Comparison of ENCODE assay signal across 9 mouse cellular contexts in genomic region chr11:78344328-78344889, GRCm38 (mm10). TPM values are rescaled to one million over a fixed set of nuclear protein-coding genes. Genes with fewer than 3 reads are reported as not detected.
DNase-seq lines count a peak whose midpoint lies in the region; ATAC-seq and TF ChIP-seq lines count a peak whose summit lies in the region.
"Had no signal": no experiment of that assay in that cellular context is flagged by ENCODE, and none has a peak within 500 bp of the region (broad histone marks: within the 10 kb centered on the region; RNA-seq: fewer than 3 reads in every experiment).

No protein-coding gene starts in this region.

- peak overlapping the region; percentile 88 for H3K4me3 ChIP-seq in heart, embryonic 11.5 days (ENCODE audit: low read depth, low read length)
- peak overlapping the region; percentile 70 for H3K4me3 ChIP-seq in ES-Bruce4 (ENCODE audit: low read depth, low read length)
- peak overlapping the region; percentile 63 for H3K4me3 ChIP-seq in forebrain, embryonic 16.5 days (replicated peaks; ENCODE audit: low read length)
- peak overlapping the region; percentile 61 for H3K4me3 ChIP-seq in macrophage (ENCODE audit: inconsistent target)

- no peak for TF ChIP-seq CTCF in ES-Bruce4 (IDR thresholded peaks at IDR 0.05; ENCODE audit: low read depth, low read length)

- H3K79me2 ChIP-seq in macrophage (ENCODE audit: inconsistent target) = peaks cover 5% of the 10 kb centered on the region

- peaks cover 7% of the 10 kb centered on the region; the same call in 1 of the 2 replicates for H3K36me3 ChIP-seq in heart, embryonic 11.5 days (ENCODE audit: control insufficient read depth, insufficient read depth, low read length)
- H3K36me3 ChIP-seq in ES-Bruce4 (ENCODE audit: control insufficient read depth, insufficient read depth, low read length, poor library complexity, severe bottlenecking) = peaks cover 4% of the 10 kb centered on the region; the same call in 1 of the 2 replicates
- H3K36me3 ChIP-seq in forebrain, embryonic 16.5 days (ENCODE audit: control insufficient read depth, insufficient read depth) = peaks cover 7% of the 10 kb centered on the region; the same call in 1 of the 2 replicates
- H3K36me3 ChIP-seq in macrophage (ENCODE audit: inconsistent target) = peaks cover 17% of the 10 kb centered on the region; the same call in 1 of the 2 replicates

- intact Hi-C loops in heart, postnatal 14 days (cut with DNase I) = no loop called here

- H3K27ac ChIP-seq in heart, embryonic 11.5 days (ENCODE audit: low read depth, low read length) = peak overlapping the region; percentile 30; the same call in 1 of the 2 replicates
- H3K27ac ChIP-seq in ES-Bruce4 (ENCODE audit: insufficient read depth, low read length) = no peak overlapping the region
- H3K27ac ChIP-seq in forebrain, embryonic 16.5 days (ENCODE audit: low read length) = no peak overlapping the region
- peak overlapping the region; percentile 93 for H3K27ac ChIP-seq in macrophage

- no peak for DNase-seq in heart, postnatal 14 days
- DNase-seq in retina, postnatal 1 day = no peak
- no peak for DNase-seq in embryo, embryonic 9.5 days (ENCODE audit: extremely low spot score)
- DNase-seq in layer of hippocampus, postnatal 25 days (ENCODE audit: extremely low spot score in 1 of 2, low spot score in 1 of 2) = no peak

- no peaks in the 10 kb centered on the region for H3K27me3 ChIP-seq in heart, embryonic 11.5 days (ENCODE audit: control insufficient read depth, insufficient read depth, low read length)
- no peaks in the 10 kb centered on the region for H3K27me3 ChIP-seq in ES-Bruce4 (ENCODE audit: control insufficient read depth, insufficient read depth, low read length, poor library complexity, severe bottlenecking)
- H3K27me3 ChIP-seq in forebrain, embryonic 16.5 days (replicated peaks; ENCODE audit: control insufficient read depth, insufficient read depth, low read length) = no peaks in the 10 kb centered on the region

- H3K4me1 ChIP-seq in heart, embryonic 11.5 days (ENCODE audit: control insufficient read depth, insufficient read depth, low read length) = peaks cover 27% of the 10 kb centered on the region
- H3K4me1 ChIP-seq in ES-Bruce4 (ENCODE audit: control insufficient read depth, insufficient read depth, low read length) = peaks cover 2% of the 10 kb centered on the region
- H3K4me1 ChIP-seq in forebrain, embryonic 16.5 days (replicated peaks; ENCODE audit: control insufficient read depth, insufficient read depth, low read length) = peaks cover 21% of the 10 kb centered on the region

- no peak for TF ChIP-seq POLR2A in ES-Bruce4 (IDR thresholded peaks at IDR 0.05; ENCODE audit: insufficient read depth, low read length)

- no peak for ATAC-seq in heart, embryonic 11.5 days (replicated peaks; ENCODE audit: insufficient number of reproducible peaks, low FRiP score, low TSS enrichment)
- ATAC-seq in forebrain, embryonic 16.5 days = no peak

- H3K4me2 ChIP-seq in heart, embryonic 11.5 days = peak overlapping the region; percentile 83
- H3K4me2 ChIP-seq in forebrain, embryonic 16.5 days (ENCODE audit: low read length) = peak overlapping the region; percentile 62

- H3K9ac ChIP-seq in heart, embryonic 11.5 days (ENCODE audit: low read depth, low read length) = peak overlapping the region; percentile 4; the same call in 1 of the 2 replicates
- H3K9ac ChIP-seq in ES-Bruce4 (ENCODE audit: low read depth, poor library complexity, severe bottlenecking) = peak overlapping the region; percentile 87
- peak overlapping the region; percentile 87 for H3K9ac ChIP-seq in forebrain, embryonic 16.5 days (replicated peaks; ENCODE audit: low read depth, low read length)

- H3K9me3 ChIP-seq in heart, embryonic 11.5 days (replicated peaks; ENCODE audit: control insufficient read depth, low read length) = no peaks in the 10 kb centered on the region
- no peaks in the 10 kb centered on the region for H3K9me3 ChIP-seq in ES-Bruce4 (replicated peaks; ENCODE audit: control insufficient read depth, insufficient read depth, low read length, poor library complexity, severe bottlenecking)
- H3K9me3 ChIP-seq in forebrain, embryonic 16.5 days (ENCODE audit: control insufficient read depth, low read length) = no peaks in the 10 kb centered on the region

- 46% methylated on average over 6 of the region's 6 CpGs for WGBS in heart, embryonic 11.5 days (ENCODE audit: insufficient replicate concordance)
- 69% methylated on average over 6 of the region's 6 CpGs for WGBS in forebrain, embryonic 16.5 days
- 79% methylated on average over 6 of the region's 6 CpGs for WGBS in macrophage (ENCODE audit: missing documents)

- TF ChIP-seq EP300 in ES-Bruce4 (IDR thresholded peaks at IDR 0.05; ENCODE audit: insufficient read depth, low read depth, low read length) = no peak

RNA-seq across cellular contexts. Expression of gene Unc119, which starts 1.1 kb away (rescaled TPM):
- polyA plus RNA-seq in heart, embryonic 11.5 days (2014; fragmentation: Nextera tagmentation; extraction: Ambion mirVana) = 44.9 and 48.1 TPM in 2 replicates
- total RNA-seq in heart, postnatal 14 days (2021) = 1 to 10 TPM; 5.9 to 6.3 TPM
- 25.7 and 28.7 TPM in 2 replicates for polyA plus RNA-seq in ES-Bruce4 (2011; ENCODE audit: insufficient read depth, insufficient read length, low read depth, missing spikeins)
- polyA plus RNA-seq in forebrain, embryonic 16.5 days (2015; fragmentation: Nextera tagmentation; extraction: Ambion mirVana) = 68.6 and 69.1 TPM in 2 replicates
- 10 to 100 TPM in 14 of 26 experiments, 1 to 10 TPM in 12; 1.3 to 27.1 (median 10.6) TPM for total RNA-seq in macrophage (2018; cell fraction: chromatin; rRNA removed)
- total RNA-seq in macrophage (2018; cell fraction: cytosol; rRNA removed) = 10 to 100 TPM; 16.6 to 35.4 (median 28.4) TPM
- total RNA-seq in macrophage (2018; cell fraction: nucleus; rRNA removed) = 10 to 100 TPM in 13 of 26 experiments, 1 to 10 TPM in 13; 6.1 to 44.2 (median 10.0) TPM
- 21.6 to 57.5 TPM (median 31.3 TPM) in 3 replicates for polyA plus RNA-seq in macrophage (2018)
- 10 to 100 TPM; 29.6 to 32.5 TPM for total RNA-seq in layer of hippocampus, postnatal 25 days (2021)

RNA-seq across cellular contexts. Expression of gene Pigs, which starts 16.2 kb away (rescaled TPM):
- 58.7 and 61.8 TPM in 2 replicates for polyA plus RNA-seq in heart, embryonic 11.5 days (2014; fragmentation: Nextera tagmentation; extraction: Ambion mirVana)
- 10 to 100 TPM; 23.5 to 23.9 TPM for total RNA-seq in heart, postnatal 14 days (2021)
- polyA plus RNA-seq in ES-Bruce4 (2011; ENCODE audit: insufficient read depth, insufficient read length, low read depth, missing spikeins) (24.2 and 29.5 TPM in 2 replicates), macrophage (2018) (66.8 to 71.6 TPM (median 67.7 TPM) in 3 replicates)
- 61.1 and 61.4 TPM in 2 replicates for polyA plus RNA-seq in forebrain, embryonic 16.5 days (2015; fragmentation: Nextera tagmentation; extraction: Ambion mirVana)
- 10 to 100 TPM in 8 of 26 experiments, 1 to 10 TPM in 18; 2.2 to 25.9 (median 8.0) TPM for total RNA-seq in macrophage (2018; cell fraction: chromatin; rRNA removed)
- 10 to 100 TPM; 47.8 to 88.9 (median 66.9) TPM for total RNA-seq in macrophage (2018; cell fraction: cytosol; rRNA removed)
- total RNA-seq in macrophage (2018; cell fraction: nucleus; rRNA removed) = 100 to 1,000 TPM in 1 of 26 experiments, 10 to 100 TPM in 25; 14.4 to 101 (median 62.9) TPM
- total RNA-seq in layer of hippocampus, postnatal 25 days (2021) = 10 to 100 TPM; 62.2 to 65.8 TPM

RNA-seq across cellular contexts. Expression of gene Aldoc, which starts 21.6 kb away (rescaled TPM):
- 11.2 and 12.4 TPM in 2 replicates for polyA plus RNA-seq in heart, embryonic 11.5 days (2014; fragmentation: Nextera tagmentation; extraction: Ambion mirVana)
- total RNA-seq in heart, postnatal 14 days (2021) = 1 to 10 TPM in 1 of 2 experiments, under 1 TPM in 1; 0.54 to 1.0 TPM
- polyA plus RNA-seq in ES-Bruce4 (2011; ENCODE audit: insufficient read depth, insufficient read length, low read depth, missing spikeins) (32.5 and 55.1 TPM in 2 replicates), macrophage (2018) (6.8 to 30.2 TPM (median 7.3 TPM) in 3 replicates)
- 152 and 186 TPM in 2 replicates for polyA plus RNA-seq in forebrain, embryonic 16.5 days (2015; fragmentation: Nextera tagmentation; extraction: Ambion mirVana)
- 1 to 10 TPM in 12 of 26 experiments, under 1 TPM in 6, not detected in 8; 0.25 to 5.1 (median 1.7) TPM for total RNA-seq in macrophage (2018; cell fraction: chromatin; rRNA removed)
- total RNA-seq in macrophage (2018; cell fraction: cytosol; rRNA removed) = 10 to 100 TPM in 11 of 26 experiments, 1 to 10 TPM in 15; 1.7 to 29.1 (median 6.8) TPM
- 1 to 10 TPM in 20 of 26 experiments, under 1 TPM in 6; 0.29 to 8.5 (median 2.2) TPM for total RNA-seq in macrophage (2018; cell fraction: nucleus; rRNA removed)
- total RNA-seq in layer of hippocampus, postnatal 25 days (2021) = 100 to 1,000 TPM; 852 to 862 TPM

RNA-seq across cellular contexts. Expression of gene Foxn1, which starts 41.9 kb away (rescaled TPM):
- polyA plus RNA-seq in heart, embryonic 11.5 days (2014; fragmentation: Nextera tagmentation; extraction: Ambion mirVana) = 0.07 and 0.29 TPM in 2 replicates
- under 1 TPM in 1 of 2 experiments, not detected in 1; 0.24 TPM for total RNA-seq in heart, postnatal 14 days (2021)
- polyA plus RNA-seq in ES-Bruce4 (2011; ENCODE audit: insufficient read depth, insufficient read length, low read depth, missing spikeins) (not detected in 2 replicates), macrophage (2018) (not detected in 3 replicates)
- polyA plus RNA-seq in forebrain, embryonic 16.5 days (2015; fragmentation: Nextera tagmentation; extraction: Ambion mirVana) = not detected in 2 replicates
- total RNA-seq in macrophage (2018; cell fraction: chromatin; rRNA removed) = not detected
- total RNA-seq in macrophage (2018; cell fraction: cytosol; rRNA removed) = not detected
- total RNA-seq in macrophage (2018; cell fraction: nucleus; rRNA removed) = not detected
- total RNA-seq in layer of hippocampus, postnatal 25 days (2021) = not detected
- total RNA-seq: heart, adult 8-10 months had no signal

RNA-seq across cellular contexts. Expression of gene Spag5, which starts 43.1 kb away (rescaled TPM):
- polyA plus RNA-seq in heart, embryonic 11.5 days (2014; fragmentation: Nextera tagmentation; extraction: Ambion mirVana) = 31.7 and 32.8 TPM in 2 replicates
- 1 to 10 TPM; 2.2 to 4.2 TPM for total RNA-seq in heart, postnatal 14 days (2021)
- 66.9 and 68.8 TPM in 2 replicates for polyA plus RNA-seq in ES-Bruce4 (2011; ENCODE audit: insufficient read depth, insufficient read length, low read depth, missing spikeins)
- polyA plus RNA-seq in forebrain, embryonic 16.5 days (2015; fragmentation: Nextera tagmentation; extraction: Ambion mirVana) = 21.6 and 22.1 TPM in 2 replicates
- total RNA-seq in macrophage (2018; cell fraction: chromatin; rRNA removed) = 10 to 100 TPM in 9 of 26 experiments, 1 to 10 TPM in 17; 1.9 to 34.0 (median 6.1) TPM
- 1 to 10 TPM in 11 of 26 experiments, under 1 TPM in 15; 0.31 to 3.4 (median 0.80) TPM for total RNA-seq in macrophage (2018; cell fraction: cytosol; rRNA removed)
- total RNA-seq in macrophage (2018; cell fraction: nucleus; rRNA removed) = 10 to 100 TPM in 1 of 26 experiments, 1 to 10 TPM in 23, under 1 TPM in 2; 0.58 to 24.7 (median 2.7) TPM
- 0.66 to 3.3 TPM (median 2.6 TPM) in 3 replicates for polyA plus RNA-seq in macrophage (2018)
- 1 to 10 TPM; 4.2 to 4.6 TPM for total RNA-seq in layer of hippocampus, postnatal 25 days (2021)

Comparison
In these comparisons a context has a peak if more than half of its experiments do, and no peak if none do; other contexts are left out.
1. H3K27ac ChIP-seq: peak in heart, embryonic 11.5 days (single experiment) and macrophage (single experiment); none in ES-Bruce4 (single experiment) and forebrain, embryonic 16.5 days (single experiment).
2. H3K9ac ChIP-seq: peak in every context shown above with its lines; median percentile 87 in ES-Bruce4; 87 in forebrain, embryonic 16.5 days; 4 in heart, embryonic 11.5 days.
3. Peak in every context shown above with its lines, with median percentiles within 50 percentile points of each other: H3K4me3 ChIP-seq.